Mouse (Mus musculus): ENCODE data around the gene Nrg3.

- TF ChIP-seq POLR2A (IDR thresholded peaks at IDR 0.05; ENCODE audit: borderline replicate concordance, low read depth, low read length), result no peak
- TF ChIP-seq CTCF (IDR thresholded peaks at IDR 0.05; ENCODE audit: low read depth, low read length), result no peak
Observed at GRCm38 (mm10) chr14:38824891-38825290, 648.0 kb downstream of the Nrg3 start.

Measured in bone marrow macrophage, adult 2 months (primary cell).